Mouse (Mus musculus): ENCODE results near the gene Agt.

The Agt gene

DNA sequence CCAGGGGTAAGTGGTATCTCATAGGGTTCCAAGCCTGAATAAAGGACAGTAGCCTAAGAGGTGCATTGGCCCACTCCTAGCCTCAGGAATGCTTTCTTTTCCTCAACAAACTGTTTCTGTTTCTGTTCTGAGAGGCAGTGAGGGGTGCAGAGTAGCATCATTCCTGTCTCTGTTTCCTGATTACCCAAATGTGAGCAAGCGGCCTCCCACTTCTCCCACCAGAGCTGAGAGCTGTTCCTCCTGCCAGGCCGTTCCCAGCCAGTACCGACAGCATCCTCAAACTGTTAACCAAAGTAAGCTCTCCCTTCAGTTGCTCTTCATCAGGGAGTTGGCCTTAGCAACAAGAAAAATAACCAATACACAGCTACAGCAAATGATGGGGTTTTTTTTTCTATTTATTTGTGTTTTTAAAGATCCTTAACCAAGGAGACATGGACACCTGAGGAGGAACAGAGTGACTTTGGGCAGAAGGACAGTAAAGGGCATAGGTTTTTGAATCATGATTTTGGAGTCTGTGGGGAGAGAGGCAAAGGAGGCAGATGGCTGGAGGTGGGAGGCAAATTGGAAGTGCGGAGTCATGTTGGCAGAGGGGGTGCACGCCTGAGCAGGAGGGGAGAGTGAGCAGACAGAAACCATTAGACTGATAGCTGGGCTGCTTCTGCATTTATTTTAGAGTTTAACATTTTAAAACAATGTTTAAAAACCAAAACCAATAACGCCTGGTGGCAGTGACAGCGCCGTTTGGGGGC lies 61.8 kb downstream of the Agt start:
- in situ Hi-C loops (cut with MboI) = no loop called here
